Mouse (Mus musculus) CH12.LX (cell line): ENCODE results near the gene Aldoc. TPM values are rescaled to one million over a fixed set of nuclear protein-coding genes. Genes with fewer than 3 reads are reported as not detected.

Experiments
- DNase-seq: peaks from one replicate; pipeline ENCODE4 v3.0.0-alpha.2; 2013; ENCODE audit errors: extremely low read depth
- H3K27ac ChIP-seq: 2 replicates; pipeline ENCODE4 v1.5.1; 2012; ENCODE audit warnings: low read depth, mild to moderate bottlenecking, control low read depth, moderate library complexity; ENCODE audit not compliant: insufficient read depth
- H3K27me3 ChIP-seq: replicated peaks from 2 replicates; pipeline ENCODE3; 2012; ENCODE audit warnings: inconsistent platforms
- H3K36me3 ChIP-seq, 2 experiments: replicated peaks in 1 of 2; 2 replicates each; pipeline versions ENCODE3 to v1.6.1; 2012; ENCODE audit warnings: inconsistent platforms in 1 of 2, low read length in 1 of 2, mild to moderate bottlenecking in 1 of 2, mixed read lengths in 1 of 2, moderate library complexity in 1 of 2; ENCODE audit not compliant: control insufficient read depth in 1 of 2, insufficient read depth in 1 of 2
- H3K4me1 ChIP-seq, 2 experiments: 2 replicates each; pipeline ENCODE4 v1.6.1; 2012; ENCODE audit warnings: inconsistent platforms in 1 of 2, moderate library complexity in 1 of 2; ENCODE audit not compliant: insufficient read depth in 2 of 2, control insufficient read depth in 1 of 2
- H3K4me2 ChIP-seq: 2 replicates; pipeline ENCODE4 v1.6.1; 2012; ENCODE audit warnings: low read depth, mild to moderate bottlenecking, control low read depth; ENCODE audit not compliant: poor library complexity, insufficient read depth, severe bottlenecking
- H3K4me3 ChIP-seq, 3 experiments: fragments of 150-350 bp in 1 of 3; sonication (generic) in 1 of 3; replicated peaks in 1 of 3; 2 replicates each; pipeline versions ENCODE3 to v1.5.1; 2011 to 2012; ENCODE audit warnings: low read depth in 2 of 3, low read length in 2 of 3, mild to moderate bottlenecking in 2 of 3, moderate library complexity in 2 of 3, control low read depth in 1 of 3, improper control_type of control experiment in 1 of 3, inconsistent platforms in 1 of 3, mixed read lengths in 1 of 3; ENCODE audit not compliant: poor library complexity in 1 of 3
- H3K79me2 ChIP-seq: replicated peaks from 2 replicates; pipeline ENCODE4 v1.6.1; 2012; ENCODE audit warnings: mild to moderate bottlenecking, moderate library complexity; ENCODE audit not compliant: control insufficient read depth, poor library complexity, insufficient read depth, severe bottlenecking; ENCODE audit errors: extremely low read depth
- H3K9ac ChIP-seq: 2 replicates; pipeline ENCODE4 v1.6.1; 2012; ENCODE audit warnings: low read depth, mild to moderate bottlenecking, control low read depth, moderate library complexity; ENCODE audit not compliant: insufficient read depth
- H3K9me3 ChIP-seq: replicated peaks from 2 replicates; pipeline ENCODE3; 2012; ENCODE audit warnings: low read length, inconsistent platforms, mixed read lengths
- BHLHE40 ChIP-seq: IDR thresholded peaks from 2 replicates; pipeline ENCODE4 v1.6.1; 2011; ENCODE audit warnings: mild to moderate bottlenecking, low read depth, low read length, improper control_type of control experiment
- CHD1 ChIP-seq: IDR thresholded peaks from 2 replicates; pipeline ENCODE4 v1.6.1; 2012; ENCODE audit warnings: low read depth, low read length, improper control_type of control experiment, inconsistent platforms
- CHD2 ChIP-seq: IDR thresholded peaks from 2 replicates; pipeline ENCODE4 v1.6.1; 2011; ENCODE audit warnings: low read length, improper control_type of control experiment
- CTCF ChIP-seq, 2 experiments: IDR thresholded peaks in 1 of 2; conservative IDR thresholded peaks in 1 of 2; 2 replicates each; pipeline ENCODE4 v1.5.1; 2011 to 2012; ENCODE audit warnings: low read depth in 2 of 2, low read length in 2 of 2, improper control_type of control experiment in 1 of 2, inconsistent platforms in 1 of 2, mild to moderate bottlenecking in 1 of 2, moderate library complexity in 1 of 2
- ELF1 ChIP-seq: IDR thresholded peaks from 2 replicates; pipeline ENCODE4 v1.6.1; 2014; ENCODE audit warnings: low read depth, mild to moderate bottlenecking, inconsistent platforms, low read length, improper control_type of control experiment
- ETS1 ChIP-seq: conservative IDR thresholded peaks from 2 replicates; pipeline ENCODE4 v1.6.1; 2012; ENCODE audit warnings: low read depth, mild to moderate bottlenecking, inconsistent platforms, low read length, improper control_type of control experiment, moderate library complexity
- GABPA ChIP-seq: IDR thresholded peaks from 2 replicates; pipeline ENCODE4 v1.6.1; 2012; ENCODE audit warnings: low read depth, low read length, improper control_type of control experiment, inconsistent platforms; ENCODE audit not compliant: insufficient replicate concordance
- HCFC1 ChIP-seq: IDR thresholded peaks from 2 replicates; pipeline ENCODE4 v1.6.1; 2012; ENCODE audit warnings: low read depth, mild to moderate bottlenecking, inconsistent platforms, low read length, improper control_type of control experiment
- IRF4 ChIP-seq: IDR thresholded peaks from 2 replicates; pipeline ENCODE4 v1.6.1; 2014; ENCODE audit warnings: low read depth, mild to moderate bottlenecking, inconsistent platforms, low read length, improper control_type of control experiment
- JUN ChIP-seq: IDR thresholded peaks from 2 replicates; pipeline ENCODE4 v1.6.1; 2011; ENCODE audit warnings: low read depth, mild to moderate bottlenecking, low read length, improper control_type of control experiment, moderate library complexity; ENCODE audit not compliant: insufficient read depth
- KAT2A ChIP-seq: IDR thresholded peaks from 2 replicates; pipeline ENCODE4 v1.6.1; 2012; ENCODE audit warnings: low read length, improper control_type of control experiment, inconsistent platforms; ENCODE audit not compliant: insufficient replicate concordance
- MAFK ChIP-seq: IDR thresholded peaks from 2 replicates; pipeline ENCODE4 v1.6.1; 2011; ENCODE audit warnings: low read length, improper control_type of control experiment; ENCODE audit not compliant: insufficient replicate concordance
- MAX ChIP-seq: IDR thresholded peaks from 2 replicates; pipeline ENCODE4 v1.6.1; 2011; ENCODE audit warnings: low read length, improper control_type of control experiment
- MEF2A ChIP-seq: IDR thresholded peaks from 2 replicates; pipeline ENCODE4 v1.6.1; 2014; ENCODE audit warnings: low read depth, mild to moderate bottlenecking, inconsistent platforms, low read length, improper control_type of control experiment, borderline replicate concordance
- MXI1 ChIP-seq: IDR thresholded peaks from 2 replicates; pipeline ENCODE4 v1.6.1; 2011; ENCODE audit warnings: mild to moderate bottlenecking, low read depth, low read length, improper control_type of control experiment
- MYC ChIP-seq: IDR thresholded peaks from 2 replicates; pipeline ENCODE4 v1.6.1; 2011; ENCODE audit warnings: low read depth, mild to moderate bottlenecking, improper control_type of control experiment, low read length
- NELFE ChIP-seq: IDR thresholded peaks from 2 replicates; pipeline ENCODE4 v1.6.1; 2011; ENCODE audit warnings: low read depth, low read length, improper control_type of control experiment
- NRF1 ChIP-seq: IDR thresholded peaks from 2 replicates; pipeline ENCODE4 v1.6.1; 2014; ENCODE audit warnings: low read depth, mild to moderate bottlenecking, inconsistent platforms, low read length, improper control_type of control experiment, moderate library complexity
- POLR2A ChIP-seq: IDR thresholded peaks from 2 replicates; pipeline ENCODE4 v1.6.1; 2011; ENCODE audit warnings: low read depth, mild to moderate bottlenecking, improper control_type of control experiment, low read length
- POLR2AphosphoS2 ChIP-seq: IDR thresholded peaks from 2 replicates; pipeline ENCODE4 v1.6.1; 2011; ENCODE audit warnings: low read depth, low read length, improper control_type of control experiment
- RCOR1 ChIP-seq: conservative IDR thresholded peaks from 2 replicates; pipeline ENCODE4 v1.6.1; 2012; ENCODE audit warnings: low read depth, mild to moderate bottlenecking, inconsistent platforms, low read length, improper control_type of control experiment
- SIN3A ChIP-seq: IDR thresholded peaks from 2 replicates; pipeline ENCODE4 v1.6.1; 2012; ENCODE audit warnings: low read length, improper control_type of control experiment, inconsistent platforms
- SMC3 ChIP-seq: IDR thresholded peaks from 2 replicates; pipeline ENCODE4 v1.6.1; 2011; ENCODE audit warnings: low read depth, low read length, improper control_type of control experiment
- TBP ChIP-seq: conservative IDR thresholded peaks from 2 replicates; pipeline ENCODE4 v1.6.1; 2011; ENCODE audit warnings: low read depth, low read length, improper control_type of control experiment
- TCF12 ChIP-seq: IDR thresholded peaks from 2 replicates; pipeline ENCODE4 v1.6.1; 2014; ENCODE audit warnings: low read depth, mild to moderate bottlenecking, inconsistent platforms, low read length, improper control_type of control experiment
- UBTF ChIP-seq: IDR thresholded peaks from 2 replicates; pipeline ENCODE4 v1.6.1; 2012; ENCODE audit warnings: low read depth, mild to moderate bottlenecking, inconsistent platforms, low read length, improper control_type of control experiment, moderate library complexity
- USF1 ChIP-seq: IDR thresholded peaks from 2 replicates; pipeline ENCODE4 v1.6.1; 2014; ENCODE audit warnings: low read depth, mild to moderate bottlenecking, inconsistent platforms, low read length, improper control_type of control experiment
- USF2 ChIP-seq: conservative IDR thresholded peaks from 2 replicates; pipeline ENCODE4 v1.6.1; 2011; ENCODE audit warnings: low read depth, low read length, improper control_type of control experiment
- ZC3H11A ChIP-seq: IDR thresholded peaks from 2 replicates; pipeline ENCODE4 v1.6.1; 2012; ENCODE audit warnings: low read depth, mild to moderate bottlenecking, inconsistent platforms, low read length, improper control_type of control experiment
- ZKSCAN1 ChIP-seq: IDR thresholded peaks from 2 replicates; pipeline ENCODE4 v1.6.1; 2012; ENCODE audit warnings: low read depth, inconsistent platforms, low read length, improper control_type of control experiment, borderline replicate concordance
- ZMIZ1 ChIP-seq: IDR thresholded peaks from 2 replicates; pipeline ENCODE4 v1.6.1; 2012; ENCODE audit warnings: low read depth, mild to moderate bottlenecking, inconsistent platforms, low read length, improper control_type of control experiment
- dilution Hi-C: fragments of 300-500 bp; cut with MboI; formaldehyde crosslinking; loops from 2 replicates; pipeline ENCODE4 v1.14.3; 2020; ENCODE audit warnings: low sequenced_read_pairs; ENCODE audit not compliant: extremely low pct_unique_long_range_greater_than_20kb, extremely low pct_ligation_motif_present
- in situ Hi-C: fragments of 300-500 bp; cut with MboI; formaldehyde crosslinking; loops from 3 replicates; pipeline ENCODE4 v1.14.3; 2019; ENCODE audit warnings: low sequenced_read_pairs, low pct_ligation_motif_present, low pct_unique_long_range_greater_than_20kb, mixed read lengths
- polyA plus RNA-seq: library from polyadenylated mRNA; unstranded; fragments of >175 nt; gene quantifications from 2 replicates; pipeline ENCODE4 v1.2.1, GENCODE M21; 2012; ENCODE audit warnings: low read depth; ENCODE audit not compliant: insufficient read length
- total RNA-seq, 2 experiments: library from RNA; depleted of rRNA; stranded (reverse); fragments of 300-350 nt in 1 of 2; fragments of >200 nt in 1 of 2; gene quantifications; 2 replicates each; pipeline ENCODE4 v1.2.3; 2012 to 2014

Gene Aldoc
- total and polyA plus RNA-seq, 3 experiments: 25.0 to 119 (median 90.2) TPM

DNA sequence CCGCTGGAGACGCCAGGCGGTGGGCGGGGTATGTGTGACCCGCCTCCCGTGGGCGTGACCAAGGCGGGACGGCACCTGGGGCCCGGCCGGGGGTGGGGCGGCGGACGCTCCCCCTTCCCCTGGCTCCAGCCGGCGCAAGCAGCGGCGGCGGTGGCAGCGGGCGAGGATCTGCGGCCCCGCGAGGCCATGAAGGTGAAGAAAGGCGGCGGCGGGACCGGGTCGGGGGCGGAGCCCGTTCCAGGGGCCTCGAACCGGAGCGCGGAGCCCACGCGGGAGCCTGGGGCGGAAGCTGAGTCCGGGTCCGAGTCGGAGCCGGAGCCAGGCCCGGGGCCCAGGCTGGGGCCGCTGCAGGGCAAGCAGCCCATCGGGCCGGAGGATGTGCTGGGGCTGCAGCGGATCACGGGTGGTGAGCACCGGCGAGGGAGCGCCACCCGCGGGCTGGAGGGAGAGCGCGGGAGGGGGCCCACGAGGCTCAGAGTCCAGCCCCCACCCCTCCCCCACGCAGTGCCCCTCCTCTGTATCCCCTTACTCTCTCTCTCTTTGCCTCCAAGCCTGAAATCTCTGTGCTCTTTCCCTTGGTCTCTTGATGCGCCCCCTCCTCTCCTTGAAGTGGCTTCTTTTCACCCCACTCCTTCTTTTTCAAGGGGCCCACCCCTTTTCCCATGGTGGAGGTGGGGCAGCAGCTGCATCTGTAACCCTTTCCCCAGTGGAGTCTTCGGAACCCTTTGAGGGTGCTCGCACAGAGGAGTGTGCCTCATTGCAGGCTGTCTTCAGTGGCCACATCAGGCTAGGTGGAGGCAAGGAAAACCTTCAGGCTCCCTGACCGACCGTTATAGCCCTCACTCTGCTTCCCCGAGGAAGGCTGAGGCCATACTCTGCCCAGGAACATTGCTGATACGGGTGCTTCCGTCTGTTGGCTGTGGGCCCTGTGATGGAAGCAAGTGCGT lies 20.9 kb downstream of the Aldoc start, which contains the start of gene Unc119:
Unc119 (plus strand) TSS at position 102 of the 947 bp plus-strand sequence.
- peaks cover 32 to 46% of the 10 kb centered on the region in 2 experiments for H3K36me3 ChIP-seq
- TF ChIP-seq USF1 (no peak), MEF2A (peak; percentile 69), BHLHE40 (0 out of 2 replicates have a peak, but pooled peaks have one; percentile 25), ETS1 (no peak), CHD1 (no peak), RCOR1 (peak; percentile 44; the same call in 1 of the 2 replicates), USF2 (no peak), CHD2 (peak; percentile 67), HCFC1 (no peak), KAT2A (no peak), NRF1 (peak; percentile 57), POLR2A (peak; percentile 78), SIN3A (peak; percentile 46), ZC3H11A (no peak), MYC (no peak), GABPA (no peak), MAFK (no peak), UBTF (peak; percentile 55; the same call in 1 of the 2 replicates), ELF1 (peak; percentile 22; the same call in 1 of the 2 replicates), MAX (no peak; the same call in 1 of the 2 replicates), MXI1 (0 out of 2 replicates have a peak, but pooled peaks have one; percentile 72), ZKSCAN1 (no peak), SMC3 (no peak), NELFE (peak; percentile 84), TBP (no peak), TCF12 (peak; percentile 71; the same call in 1 of the 2 replicates), ZMIZ1 (peak; percentile 87), IRF4 (peak; percentile 28; the same call in 1 of the 2 replicates), JUN (no peak), CTCF (conservative IDR thresholded peaks at IDR 0.05 in 1 of 2, IDR thresholded peaks at IDR 0.05 in 1 of 2; ENCODE audit: low read depth in 2 of 2, low read length in 2 of 2) (no peak; a peak in 1 of 4 replicates), POLR2AphosphoS2 (peak; percentile 70; the same call in 1 of the 2 replicates)
- dilution Hi-C loops: no loop called here
- peak within 1 kb of the TSS; percentile 91 for H3K9ac ChIP-seq
- H3K79me2 ChIP-seq: peaks cover 8% of the 10 kb centered on the region
- no peak for DNase-seq
- H3K4me1 ChIP-seq: peaks cover 25 to 46% of the 10 kb centered on the region in 2 experiments
- no peaks in the 10 kb centered on the region for H3K9me3 ChIP-seq
- H3K4me3 ChIP-seq: peak within 1 kb of the TSS; percentile 73 to 86 (median 75)
- H3K27me3 ChIP-seq: no peaks in the 10 kb centered on the region
- in situ Hi-C loops: no loop called here
- peak within 1 kb of the TSS; percentile 44 for H3K27ac ChIP-seq
- H3K4me2 ChIP-seq: peak within 1 kb of the TSS; percentile 77
